Mouse (Mus musculus) heart, embryonic 16.5 days (tissue): ENCODE measurements around the gene Klhdc4. TPM values are rescaled to one million over a fixed set of nuclear protein-coding genes. Genes with fewer than 3 reads are reported as not detected.

Experiments
- ATAC-seq: fragments of 200-750 bp; cut with Nextera tagmentation; replicated peaks from 2 replicates; pipeline ENCODE4 v1.8.0; 2017; ENCODE audit warnings: moderate number of reproducible peaks; ENCODE audit not compliant: insufficient read depth, low FRiP score; ENCODE audit errors: extremely low read depth
- H3K27ac ChIP-seq: fragments of 300-500 bp; sonication (generic); 2 replicates; pipeline ENCODE4 v1.5.1; 2014; ENCODE audit warnings: mild to moderate bottlenecking, low read length, control low read depth, moderate library complexity
- H3K27me3 ChIP-seq: fragments of 300-500 bp; sonication (generic); 2 replicates; pipeline ENCODE4 v1.6.1; 2014; ENCODE audit warnings: low read length, mixed read lengths; ENCODE audit not compliant: control insufficient read depth, insufficient read depth
- H3K36me3 ChIP-seq: fragments of 300-500 bp; sonication (generic); 2 replicates; pipeline ENCODE4 v1.6.1; 2014; ENCODE audit not compliant: control insufficient read depth, insufficient read depth
- H3K4me1 ChIP-seq: fragments of 300-500 bp; sonication (generic); 2 replicates; pipeline ENCODE4 v1.6.1; 2014; ENCODE audit warnings: low read length, mixed read lengths; ENCODE audit not compliant: control insufficient read depth, insufficient read depth
- H3K4me2 ChIP-seq: fragments of 300-500 bp; sonication (generic); 2 replicates; pipeline ENCODE4 v1.6.1; 2014; ENCODE audit warnings: low read depth, mild to moderate bottlenecking, control low read depth, low read length
- H3K4me3 ChIP-seq: fragments of 300-500 bp; sonication (generic); 2 replicates; pipeline ENCODE4 v1.5.1; 2014; ENCODE audit warnings: mild to moderate bottlenecking, control low read depth, low read length
- H3K9ac ChIP-seq: fragments of 300-500 bp; sonication (generic); 2 replicates; pipeline ENCODE4 v1.6.1; 2014; ENCODE audit warnings: low read length, control low read depth
- H3K9me3 ChIP-seq: fragments of 300-500 bp; sonication (generic); replicated peaks from 2 replicates; pipeline ENCODE4 v1.6.1; 2016; ENCODE audit warnings: low read length; ENCODE audit not compliant: control insufficient read depth
- WGBS: fragments of 180-500 bp; shearing (Covaris S2); extraction: QIAGEN DNeasy Blood & Tissue Kit; methylation state at CpG from one replicate; pipeline ENCODE4 v1.1.7; 2014; 5-methylcytosine and 5-hydroxymethylcytosine counted together
- polyA plus RNA-seq: library from polyadenylated mRNA; unstranded; fragments of >200 nt; fragmentation: Nextera tagmentation; extraction: Ambion mirVana; gene quantifications from 2 replicates; pipeline ENCODE4 v1.2.1, GENCODE M21; 2015

Klhdc4 gene
- polyA plus RNA-seq, 1 experiment from 2014 or later, result 27.0 TPM

GRCm38 (mm10) chr8:121846815-121847214 lies 17.4 kb upstream of the Klhdc4 start:
- no peak overlapping the region for H3K27ac ChIP-seq
- H3K9me3 ChIP-seq, result no peaks in the 10 kb centered on the region
- H3K4me2 ChIP-seq, result no peak overlapping the region
- H3K9ac ChIP-seq, result no peak overlapping the region
- H3K36me3 ChIP-seq, result no peaks in the 10 kb centered on the region
- ATAC-seq, result no peak
- no peaks in the 10 kb centered on the region for H3K27me3 ChIP-seq
- H3K4me3 ChIP-seq, result no peak overlapping the region
- peaks cover 5% of the 10 kb centered on the region; the same call in 1 of the 2 replicates for H3K4me1 ChIP-seq

DNA sequence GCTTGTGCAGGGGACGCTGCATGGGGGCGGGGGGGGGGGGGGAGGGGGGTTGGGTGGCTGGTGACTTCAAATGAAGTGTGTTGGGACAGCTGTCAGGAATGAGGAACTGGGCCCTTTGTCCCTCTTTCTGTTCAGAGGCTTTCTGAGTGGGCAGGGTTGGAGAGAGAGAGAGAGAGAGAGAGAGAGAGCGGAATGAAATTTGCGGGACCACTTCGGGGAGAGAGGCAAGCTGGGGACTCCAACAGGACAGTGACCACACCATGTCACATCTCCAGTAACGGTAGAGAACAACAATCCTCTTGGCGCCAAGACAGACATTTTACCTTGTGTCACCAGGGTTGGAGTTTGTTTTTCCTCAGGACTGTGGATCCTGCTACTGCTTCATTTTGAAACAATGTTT lies 15.4 kb upstream of the Klhdc4 start:
- no peak overlapping the region for H3K27ac ChIP-seq
- WGBS, result 53% methylated on average over 6 of the region's 7 CpGs
- no peak for ATAC-seq

DNA sequence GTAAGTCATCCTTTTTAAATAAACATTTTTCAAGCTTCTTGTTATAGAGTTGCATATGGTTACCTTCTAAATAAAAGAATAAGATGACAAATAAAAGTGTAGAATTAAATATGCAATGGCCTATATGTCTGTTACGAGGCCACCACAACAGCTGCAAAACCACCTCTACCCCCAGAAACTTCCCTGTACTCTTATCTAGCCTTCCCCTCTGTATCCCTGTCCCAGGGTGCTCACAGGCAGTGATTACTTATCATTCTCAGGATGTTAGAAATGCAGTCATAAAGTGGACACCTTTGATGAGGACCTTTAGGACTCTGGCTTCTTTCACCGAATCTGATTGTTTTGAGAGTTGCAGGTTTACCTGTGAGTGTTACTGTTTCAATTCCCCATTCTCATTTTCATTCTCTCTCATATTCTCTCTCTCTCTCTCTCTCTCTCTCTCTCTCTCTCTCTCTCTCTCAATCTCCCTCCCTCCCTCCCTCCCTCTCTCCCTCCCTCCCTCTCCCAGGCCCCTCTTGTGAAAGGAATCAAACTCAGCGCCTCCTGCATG lies 13.9 kb upstream of the Klhdc4 start:
- Histone ChIP-seq H3K36me3 (no peaks in the 10 kb centered on the region), H3K9ac (no peak overlapping the region), H3K4me3 (no peak overlapping the region), H3K9me3 (no peaks in the 10 kb centered on the region), H3K4me1 (no peaks in the 10 kb centered on the region), H3K27me3 (no peaks in the 10 kb centered on the region), H3K27ac (no peak overlapping the region), H3K4me2 (no peak overlapping the region)
- WGBS, result 70% methylated on average over 3 of the region's 3 CpGs
- ATAC-seq, result no peak

More for the DNA sequence above, 15.4 kb upstream of the Klhdc4 start:
- Histone ChIP-seq H3K9ac (no peak overlapping the region), H3K4me3 (no peak overlapping the region), H3K36me3 (no peaks in the 10 kb centered on the region), H3K4me1 (no peaks in the 10 kb centered on the region), H3K9me3 (no peaks in the 10 kb centered on the region), H3K4me2 (no peak overlapping the region), H3K27me3 (no peaks in the 10 kb centered on the region)

DNA sequence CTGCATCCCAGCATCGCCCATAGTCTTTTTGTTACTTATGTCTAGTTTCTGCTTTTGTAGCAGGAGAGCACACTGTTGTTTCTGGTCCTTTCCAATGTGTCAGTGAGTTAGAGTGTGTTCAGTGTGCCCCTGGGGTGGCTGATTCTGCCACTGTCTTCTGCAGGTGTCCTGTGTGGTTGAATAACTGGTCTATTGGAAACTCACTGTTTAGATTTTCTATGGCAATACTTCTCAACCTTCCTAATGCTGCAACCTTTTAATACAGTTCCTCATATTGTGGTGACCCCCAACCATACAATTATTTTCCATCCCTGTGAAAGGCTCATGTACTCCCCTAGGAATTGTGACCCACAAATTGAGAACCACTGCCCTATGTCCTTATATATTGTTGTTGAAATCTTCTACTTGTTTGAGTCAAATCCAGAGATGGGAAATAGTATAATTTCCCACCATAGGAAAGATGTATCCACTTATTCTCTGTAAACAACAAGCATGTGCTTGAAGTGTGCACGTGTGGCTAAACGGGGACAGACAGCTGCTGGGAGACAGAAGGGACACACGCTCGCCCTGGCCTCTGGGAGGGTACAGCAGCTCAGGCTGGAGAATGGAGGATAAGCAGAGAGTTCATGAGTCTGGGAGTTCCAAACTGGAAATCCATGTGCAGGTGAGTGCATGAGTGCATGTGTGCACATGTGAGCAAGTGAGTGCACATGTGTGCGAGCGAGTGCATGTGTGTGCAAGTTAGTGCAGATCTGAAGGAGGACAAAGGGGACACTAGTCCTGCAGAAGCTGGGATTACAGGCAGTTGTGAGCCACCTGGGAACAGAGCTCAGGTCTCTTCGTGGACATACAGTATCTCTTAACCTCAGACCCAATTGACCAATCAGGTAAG lies 12.9 kb upstream of the Klhdc4 start:
- Histone ChIP-seq H3K36me3 (no peaks in the 10 kb centered on the region), H3K9me3 (no peaks in the 10 kb centered on the region), H3K9ac (no peak overlapping the region), H3K27me3 (no peaks in the 10 kb centered on the region), H3K4me1 (no peaks in the 10 kb centered on the region), H3K27ac (no peak overlapping the region), H3K4me3 (no peak overlapping the region), H3K4me2 (no peak overlapping the region)
- 83% methylated on average over 8 of the region's 8 CpGs for WGBS
- ATAC-seq, result no peak

- H3K4me3 ChIP-seq, result no peak overlapping the region
- H3K27me3 ChIP-seq, result no peaks in the 10 kb centered on the region
- no peak for ATAC-seq
- no peak overlapping the region for H3K27ac ChIP-seq
- no peak overlapping the region for H3K9ac ChIP-seq
- H3K36me3 ChIP-seq, result no peaks in the 10 kb centered on the region
- H3K4me1 ChIP-seq, result no peaks in the 10 kb centered on the region
- WGBS, result 46% methylated on average over 8 of the region's 8 CpGs
- H3K9me3 ChIP-seq, result no peaks in the 10 kb centered on the region
- H3K4me2 ChIP-seq, result no peak overlapping the region
These were observed 11.9 kb upstream of the Klhdc4 start for GRCm38 (mm10) chr8:121841242-121841641.

DNA sequence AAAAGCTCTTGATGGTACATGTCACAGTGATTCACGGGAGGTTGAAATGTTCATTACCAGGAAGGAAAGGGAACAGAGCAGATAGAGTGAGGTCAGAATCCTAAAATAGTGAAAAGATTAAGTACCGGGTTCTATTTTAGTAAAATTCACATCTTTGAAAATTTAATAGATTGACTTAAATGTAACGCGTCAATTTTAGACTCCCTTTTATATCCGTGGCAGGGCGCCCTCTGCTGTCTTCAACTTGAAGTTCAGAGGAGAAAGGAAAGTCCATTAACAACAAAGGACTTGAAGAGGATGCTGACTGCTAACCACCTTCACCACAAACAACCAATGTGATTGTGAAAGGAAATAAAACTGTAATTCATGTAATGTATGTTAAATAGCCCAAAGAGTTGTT lies 3.1 kb upstream of the Klhdc4 start:
- no peak for ATAC-seq
- Histone ChIP-seq H3K4me2 (no peak overlapping the region), H3K36me3 (no peaks in the 10 kb centered on the region), H3K9ac (no peak overlapping the region), H3K27ac (no peak overlapping the region), H3K4me3 (no peak overlapping the region), H3K27me3 (no peaks in the 10 kb centered on the region), H3K9me3 (no peaks in the 10 kb centered on the region), H3K4me1 (peaks cover 10% of the 10 kb centered on the region)
- 13% methylated on average over 6 of the region's 6 CpGs for WGBS

DNA sequence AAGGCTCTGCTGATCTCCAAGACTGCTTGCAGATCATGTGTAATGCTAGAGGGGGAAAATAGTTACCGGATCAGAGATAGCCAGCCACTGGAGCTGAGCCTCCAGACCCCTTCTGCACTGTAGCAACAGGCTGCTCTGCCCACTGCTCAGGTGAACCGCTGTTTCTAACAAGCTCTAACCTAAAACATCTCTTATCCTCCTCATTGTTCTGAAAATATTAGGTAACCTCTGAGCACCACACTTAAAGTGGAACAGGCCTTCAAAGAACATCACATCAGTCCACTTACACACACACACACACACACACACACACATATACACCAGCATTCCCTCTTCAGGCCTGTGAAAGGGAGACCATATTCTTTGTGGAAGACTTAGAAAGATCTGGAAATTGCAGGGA lies 2.7 kb upstream of the Klhdc4 start:
- 70% methylated on average over 2 of the region's 2 CpGs for WGBS
- no peaks in the 10 kb centered on the region for H3K36me3 ChIP-seq
- no peak overlapping the region for H3K4me2 ChIP-seq
- H3K4me1 ChIP-seq, result peaks cover 10% of the 10 kb centered on the region
- no peak for ATAC-seq
- H3K27me3 ChIP-seq, result no peaks in the 10 kb centered on the region
- no peak overlapping the region for H3K9ac ChIP-seq
- no peaks in the 10 kb centered on the region for H3K9me3 ChIP-seq
- no peak overlapping the region for H3K27ac ChIP-seq
- no peak overlapping the region for H3K4me3 ChIP-seq

DNA sequence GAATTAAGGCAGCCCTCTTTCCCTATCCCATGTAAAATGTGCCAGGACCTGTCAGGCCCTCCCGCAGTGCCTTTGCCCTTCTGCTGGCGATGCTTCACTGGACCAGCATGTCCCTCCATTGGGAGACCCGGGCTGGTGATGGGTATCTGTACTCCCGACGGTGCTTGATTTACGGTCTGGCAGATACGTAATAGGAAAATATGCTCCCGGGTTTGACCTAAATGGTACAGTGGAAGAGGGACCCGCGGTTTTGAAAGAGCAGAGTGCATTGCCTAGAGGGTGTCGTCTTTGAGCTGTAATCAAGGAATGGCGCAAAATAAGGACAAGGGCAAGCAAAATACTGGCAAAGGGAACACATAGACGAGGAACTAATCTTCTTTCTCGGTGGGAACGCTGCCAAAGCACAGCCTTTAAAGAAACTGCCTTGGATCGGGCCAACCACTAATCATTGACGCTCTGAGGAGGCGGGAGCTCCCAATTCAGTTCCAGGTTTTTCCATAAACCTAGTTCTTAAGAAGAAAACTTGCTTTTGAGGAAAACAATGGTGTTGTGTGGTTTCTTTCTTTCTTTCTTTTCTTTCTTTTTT lies 501 bp upstream of the Klhdc4 start:
- Histone ChIP-seq H3K9me3 (no peaks in the 10 kb centered on the region), H3K4me3 (peak overlapping the region; percentile 85), H3K27me3 (no peaks in the 10 kb centered on the region), H3K9ac (peak overlapping the region; percentile 85), H3K36me3 (no peaks in the 10 kb centered on the region), H3K4me2 (peak overlapping the region; percentile 69), H3K27ac (no peak overlapping the region), H3K4me1 (peaks cover 10% of the 10 kb centered on the region)
- 15% methylated on average over 18 of the region's 18 CpGs for WGBS
- peak; percentile 62 for ATAC-seq

DNA sequence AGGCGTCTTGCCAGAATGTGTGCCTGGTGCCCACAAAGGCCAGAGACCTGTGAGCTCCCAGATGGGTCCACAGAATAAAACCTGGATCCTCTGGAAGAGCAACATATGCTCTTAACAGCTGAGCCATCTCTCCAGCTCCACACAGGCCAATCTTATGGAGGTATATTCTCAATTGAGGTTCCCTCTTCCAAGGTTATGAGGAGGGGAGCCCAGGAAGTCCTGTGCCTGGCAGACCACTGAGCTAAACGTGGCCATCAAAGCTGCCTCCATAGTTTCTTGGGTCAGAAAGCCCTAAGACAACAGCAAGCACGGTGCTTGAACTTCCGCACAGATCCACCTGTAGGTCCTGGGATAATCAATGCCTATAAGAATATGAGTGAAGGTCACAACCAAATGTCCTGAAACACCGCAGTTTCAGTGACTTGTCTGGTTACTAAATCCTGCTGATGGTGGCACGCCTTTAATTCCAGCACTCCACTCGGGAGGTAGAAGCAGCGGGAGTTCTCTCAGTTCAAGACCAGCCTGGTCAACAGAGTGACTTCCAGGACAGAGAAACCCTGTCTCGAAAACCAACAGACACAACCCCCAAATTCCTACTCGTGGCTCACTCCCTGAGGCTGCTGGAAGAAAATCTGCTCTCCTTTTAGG lies 869 bp downstream of the Klhdc4 start:
- no peaks in the 10 kb centered on the region for H3K36me3 ChIP-seq
- peak overlapping the region; percentile 85 for H3K9ac ChIP-seq
- H3K4me3 ChIP-seq, result peak overlapping the region; percentile 85
- peaks cover 10% of the 10 kb centered on the region for H3K4me1 ChIP-seq
- H3K27ac ChIP-seq, result no peak overlapping the region
- no peaks in the 10 kb centered on the region for H3K9me3 ChIP-seq
- ATAC-seq, result no peak
- WGBS, result 29% methylated on average over 10 of the region's 10 CpGs
- H3K4me2 ChIP-seq, result peak overlapping the region; percentile 69
- H3K27me3 ChIP-seq, result no peaks in the 10 kb centered on the region
